Mouse (Mus musculus): ENCODE measurements around the gene Glod5. TPM values are rescaled to one million over a fixed set of nuclear protein-coding genes. Genes with fewer than 3 reads are reported as not detected.

Glod5 gene
- total RNA-seq, 4 experiments from 2014 or later: not detected

DNA sequence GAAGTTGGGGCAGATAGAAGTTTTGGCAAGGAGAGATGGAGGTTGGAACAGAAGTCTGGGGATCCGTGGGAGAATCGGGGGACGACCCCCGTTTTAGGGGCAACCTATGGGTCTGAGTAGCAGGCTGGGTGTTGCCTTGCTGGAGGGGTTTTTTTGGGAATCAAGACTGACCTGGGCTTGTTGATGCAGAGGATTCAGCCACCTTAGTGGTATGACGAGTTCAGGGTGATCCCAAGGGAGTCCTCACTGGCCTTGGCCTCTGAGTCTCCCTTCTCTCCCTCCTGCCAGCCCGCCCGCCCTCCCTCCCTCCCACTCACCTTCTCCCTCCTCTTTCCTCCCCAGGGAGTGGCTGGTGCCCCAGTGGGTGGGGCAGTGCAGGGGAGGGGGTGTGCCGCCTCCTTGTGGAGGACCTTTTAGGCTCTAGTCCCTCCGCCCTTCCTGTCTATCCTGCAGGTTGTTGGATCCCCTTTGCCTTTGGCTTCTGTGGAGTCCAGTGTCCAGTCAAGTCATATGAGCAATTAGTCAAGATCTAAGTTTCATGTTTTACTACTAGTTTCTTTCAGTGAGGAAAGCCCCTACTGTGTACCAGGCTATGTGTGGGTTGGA, 50.6 kb downstream of the Glod5 start:
- DNase-seq: no peak

- DNase-seq: no peak
Observed at GRCm38 (mm10) chrX:7966161-7966560, 52.1 kb downstream of the Glod5 start.

DNA sequence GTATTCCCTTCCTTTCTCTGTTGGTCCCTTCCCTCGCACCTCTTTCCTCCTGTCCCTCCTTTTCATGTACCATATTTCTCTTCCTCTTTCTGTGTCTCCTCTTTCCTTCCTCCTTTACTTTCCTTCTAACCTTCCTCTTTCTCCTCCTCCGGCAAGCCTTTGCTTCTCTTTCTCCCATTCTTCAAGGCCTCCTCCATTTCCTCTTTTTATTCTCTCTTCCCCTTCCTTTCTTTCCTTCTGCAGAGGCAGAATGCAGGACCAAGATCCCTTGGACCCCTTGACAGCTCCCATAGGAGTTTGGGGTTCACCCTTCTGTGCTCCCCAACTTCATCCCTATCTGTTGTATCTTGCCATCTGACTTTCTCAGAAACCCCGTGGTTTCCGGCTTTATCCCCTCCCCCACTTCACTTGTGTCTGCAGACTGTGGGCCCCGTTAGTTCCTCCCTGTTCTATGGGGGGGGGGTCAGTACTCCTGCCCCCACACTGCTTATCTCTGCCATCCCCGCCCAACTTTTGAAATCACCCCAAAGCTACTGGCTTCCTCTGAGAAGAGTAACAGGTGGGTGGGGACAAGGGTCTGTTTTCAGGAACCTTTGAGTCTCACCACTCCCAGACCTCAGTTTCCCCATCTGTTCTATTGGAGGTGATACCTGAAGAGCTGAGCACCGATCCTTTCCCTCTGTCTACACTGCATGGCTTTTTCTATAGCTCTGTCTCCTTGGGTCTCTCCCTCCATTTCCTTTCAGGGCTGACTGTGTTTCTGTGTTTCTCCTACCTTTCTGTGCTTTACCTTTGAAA, 54.3 kb downstream of the Glod5 start:
- DNase-seq: no peak

DNA sequence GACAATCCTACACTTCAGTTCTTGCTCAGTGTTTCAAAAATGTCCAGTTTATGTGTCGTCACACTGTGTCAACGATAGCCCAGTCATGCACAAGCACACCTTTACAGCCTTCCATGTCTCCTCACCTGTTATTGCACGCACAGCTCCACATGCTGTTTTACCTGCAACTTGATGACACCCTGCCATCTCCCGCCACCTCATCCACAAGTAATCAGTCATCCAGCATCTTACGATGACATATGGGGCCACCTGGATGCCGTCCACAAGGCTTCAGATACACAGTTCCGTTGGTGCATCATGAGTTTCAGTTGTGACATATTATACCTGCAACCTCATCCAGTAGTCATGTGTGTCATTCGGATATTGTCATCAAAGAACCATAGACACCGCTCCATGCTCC, 59.4 kb downstream of the Glod5 start:
- DNase-seq: no peak

Other genes starting within 250 kb of the Glod5 start
- gene Gripap1, start 228.7 kb downstream of the Glod5 start, total RNA-seq (2022): 10 to 100 TPM; 43.8 to 71.8 (median 60.5) TPM
- 1 to 10 TPM in 3 of 4 experiments, under 1 TPM in 1; 0.81 to 2.1 (median 1.6) TPM for gene Kcnd1, start 196.2 kb downstream of the Glod5 start, total RNA-seq (2022)
- gene Otud5, start 177.1 kb downstream of the Glod5 start, total RNA-seq (2022): 10 to 100 TPM; 62.6 to 72.7 (median 69.4) TPM
- 10 to 100 TPM; 10.6 to 12.3 (median 12.2) TPM for gene Pim2, start 140.2 kb downstream of the Glod5 start, total RNA-seq (2022)
- gene Slc35a2, start 134.5 kb downstream of the Glod5 start, total RNA-seq (2022): 10 to 100 TPM; 44.4 to 53.4 (median 51.2) TPM
- gene Pqbp1, start 119.2 kb downstream of the Glod5 start, total RNA-seq (2022): 100 to 1,000 TPM in 3 of 4 experiments, 10 to 100 TPM in 1; 96.2 to 130 (median 106) TPM
- gene Timm17b, start 119.1 kb downstream of the Glod5 start, total RNA-seq (2022): 100 to 1,000 TPM; 110 to 134 (median 131) TPM
- gene Gm10491, start 110.7 kb downstream of the Glod5 start, total RNA-seq (2022): not detected
- gene Gm10490, start 109.0 kb downstream of the Glod5 start, total RNA-seq (2022): not detected
- gene Pcsk1n, start 98.7 kb downstream of the Glod5 start, total RNA-seq (2022): 10 to 100 TPM; 47.2 to 84.3 (median 72.8) TPM
- gene Eras, start 89.9 kb downstream of the Glod5 start, total RNA-seq (2022): not detected
- gene Hdac6, start 70.6 kb downstream of the Glod5 start, total RNA-seq (2022): 10 to 100 TPM; 14.0 to 36.2 (median 24.5) TPM
- gene Gata1, start 40.4 kb downstream of the Glod5 start, total RNA-seq (2022): 1 to 10 TPM in 2 of 4 experiments, not detected in 2; 1.7 to 2.6 TPM
- gene Suv39h1, start 56.3 kb upstream of the Glod5 start, total RNA-seq (2022): 10 to 100 TPM; 11.5 to 14.6 (median 13.9) TPM
- 1 to 10 TPM; 1.8 to 3.7 (median 3.2) TPM for gene Was, start 72.0 kb upstream of the Glod5 start, total RNA-seq (2022)
- gene Wdr13, start 114.4 kb upstream of the Glod5 start, total RNA-seq (2022): 10 to 100 TPM; 55.3 to 98.1 (median 71.7) TPM
- 100 to 1,000 TPM in 3 of 4 experiments, 10 to 100 TPM in 1; 63.7 to 233 (median 151) TPM for gene Rbm3, start 127.4 kb upstream of the Glod5 start, total RNA-seq (2022)
- gene Tbc1d25, start 157.7 kb upstream of the Glod5 start, total RNA-seq (2022): 10 to 100 TPM in 2 of 4 experiments, 1 to 10 TPM in 2; 9.0 to 10.1 (median 10.0) TPM
- 10 to 100 TPM; 43.7 to 68.7 (median 57.6) TPM for gene Ebp, start 175.0 kb upstream of the Glod5 start, total RNA-seq (2022)
- 10 to 100 TPM in 2 of 4 experiments, 1 to 10 TPM in 2; 7.4 to 16.0 (median 12.3) TPM for gene Porcn, start 188.0 kb upstream of the Glod5 start, total RNA-seq (2022)
- 10 to 100 TPM; 20.9 to 31.1 (median 26.9) TPM for gene Ftsj1, start 233.9 kb upstream of the Glod5 start, total RNA-seq (2022)